Mouse (Mus musculus): ENCODE measurements around the gene Tmco1.
A peak's percentile ranks its signal among the peaks of the same experiment; 100 is the strongest.

Tmco1 gene

GRCm38 (mm10) chr1:167374003-167374784, 66.0 kb downstream of the Tmco1 start:
- peak; percentile 52 for DNase-seq (ENCODE audit: low spot score)

DNA sequence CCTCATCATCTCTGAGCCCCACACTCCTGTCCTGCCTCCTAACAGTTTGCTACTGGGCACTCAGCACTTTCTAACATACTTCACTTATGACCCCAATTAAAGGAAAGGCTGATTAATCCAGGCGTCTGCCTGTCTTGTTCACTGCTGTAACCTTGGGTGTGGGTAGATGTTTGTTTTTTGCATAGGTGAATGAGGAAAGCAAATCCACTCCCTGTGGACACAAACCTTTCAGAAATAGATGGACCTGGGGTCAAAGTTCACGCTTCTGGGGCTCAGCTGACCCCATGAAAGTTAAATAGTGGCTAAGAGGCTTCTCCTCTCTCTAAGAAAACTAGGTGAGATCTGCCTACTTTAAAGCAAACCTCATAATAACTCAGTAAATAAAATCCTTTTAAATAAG, 66.8 kb downstream of the Tmco1 start:
- no peak for DNase-seq (ENCODE audit: low spot score)

DNA sequence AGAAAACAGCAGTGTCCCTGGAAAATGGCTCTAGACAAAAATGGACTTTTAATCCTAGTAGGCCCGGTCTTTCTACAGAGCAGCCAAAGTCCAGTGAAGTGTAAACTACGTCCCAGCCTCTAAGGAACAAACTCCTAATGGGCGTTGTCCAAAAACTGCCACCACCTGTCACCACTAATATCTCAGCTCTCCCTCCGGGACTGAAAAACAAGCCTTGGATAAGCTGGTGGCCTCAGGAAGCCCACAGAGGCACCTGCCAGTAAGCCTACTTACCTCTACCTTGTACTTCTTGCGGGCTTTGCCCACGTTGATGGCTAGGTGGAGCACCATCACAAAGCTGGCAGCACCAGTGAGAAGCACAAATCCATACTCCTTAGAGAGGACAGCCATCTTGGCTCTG, 69.8 kb downstream of the Tmco1 start:
- no peak for DNase-seq (ENCODE audit: low spot score)

DNA sequence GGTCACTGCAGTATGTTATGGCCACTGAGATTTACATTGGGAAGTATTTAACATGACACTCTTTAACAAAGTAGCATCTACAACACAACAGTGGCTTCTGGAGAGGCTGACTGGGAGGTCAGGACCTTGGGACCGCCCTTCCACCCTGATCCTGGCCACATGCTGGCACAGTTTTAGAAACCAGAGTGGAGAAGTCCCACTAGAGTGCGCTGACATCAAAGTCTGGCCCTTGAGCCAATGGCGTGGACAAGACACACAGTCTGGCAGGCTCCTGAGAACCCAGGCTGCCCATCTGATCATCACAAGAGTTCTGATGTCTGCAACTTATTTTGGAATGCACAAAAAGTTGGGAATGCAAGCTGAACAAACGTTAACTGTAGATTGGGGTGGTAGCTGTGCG, 71.6 kb downstream of the Tmco1 start:
- no peak for DNase-seq (ENCODE audit: low spot score)

DNA sequence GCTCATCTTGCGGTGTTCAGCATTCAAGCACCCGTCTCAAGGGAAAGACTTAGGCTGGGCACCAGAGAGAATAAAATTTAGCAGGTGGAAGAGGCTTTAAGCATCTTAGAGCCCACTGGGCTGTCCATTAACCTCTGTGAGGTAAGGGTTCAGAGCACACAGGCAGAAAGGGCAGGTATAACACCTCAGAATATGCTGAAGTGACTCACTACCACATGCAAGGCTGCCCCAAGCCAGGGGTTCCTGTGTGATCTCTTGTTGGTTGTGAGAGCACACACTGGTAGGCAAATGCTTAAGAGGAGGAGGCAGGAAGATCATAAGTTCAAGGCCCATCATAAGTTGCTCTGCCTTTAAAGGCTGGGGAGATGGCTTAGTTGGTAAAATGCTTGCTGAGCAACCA, 72.0 kb downstream of the Tmco1 start:
- DNase-seq (ENCODE audit: low spot score): no peak

DNA sequence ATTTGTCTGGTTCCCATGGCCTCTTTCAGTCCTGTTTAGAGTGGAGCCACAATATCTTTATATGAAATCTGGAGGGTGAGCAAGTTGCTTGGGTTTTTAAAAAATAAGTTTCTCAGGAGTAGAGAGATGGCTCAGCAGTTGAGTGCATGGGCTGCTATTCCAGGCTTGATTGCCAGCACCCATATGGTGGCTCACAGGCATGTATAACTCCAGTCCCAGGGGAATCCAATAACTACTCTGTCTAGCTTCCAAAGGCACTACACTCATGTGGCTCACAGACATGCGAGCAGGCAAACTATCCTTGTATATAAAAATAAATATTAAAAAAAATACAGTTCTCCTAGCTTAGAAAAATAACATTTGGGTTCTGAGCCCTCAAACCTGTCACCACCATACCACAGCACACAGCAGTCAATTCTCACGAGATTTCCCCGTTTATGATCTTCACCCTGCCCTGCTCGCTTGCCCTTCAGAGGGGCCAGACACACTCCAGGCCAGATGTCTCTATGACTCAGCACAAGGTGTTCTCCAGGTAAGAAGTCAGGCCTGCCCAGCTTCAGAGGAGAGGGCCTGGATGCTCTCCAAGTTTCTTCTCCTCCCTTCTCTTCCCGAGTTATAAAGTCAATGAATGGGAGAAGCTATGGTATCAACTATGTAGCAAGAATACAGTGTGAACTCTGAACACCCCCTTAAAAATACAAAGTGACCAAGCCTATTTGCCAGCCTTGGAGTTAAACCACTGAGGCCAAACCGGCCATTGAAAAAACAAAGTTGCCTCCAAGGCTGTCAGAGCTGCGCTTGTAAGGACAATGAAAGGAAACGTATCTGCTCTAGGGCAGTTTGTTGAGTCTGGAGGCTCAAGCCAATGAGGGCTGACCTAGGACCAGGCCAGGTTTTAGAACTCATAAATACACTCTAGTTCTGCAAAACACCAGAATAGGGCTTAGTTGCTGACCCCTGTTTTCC, 73.2 kb downstream of the Tmco1 start:
- DNase-seq (ENCODE audit: low spot score): no peak

GRCm38 (mm10) chr1:167382316-167382715, 74.1 kb downstream of the Tmco1 start:
- no peak for DNase-seq (ENCODE audit: low spot score)

DNA sequence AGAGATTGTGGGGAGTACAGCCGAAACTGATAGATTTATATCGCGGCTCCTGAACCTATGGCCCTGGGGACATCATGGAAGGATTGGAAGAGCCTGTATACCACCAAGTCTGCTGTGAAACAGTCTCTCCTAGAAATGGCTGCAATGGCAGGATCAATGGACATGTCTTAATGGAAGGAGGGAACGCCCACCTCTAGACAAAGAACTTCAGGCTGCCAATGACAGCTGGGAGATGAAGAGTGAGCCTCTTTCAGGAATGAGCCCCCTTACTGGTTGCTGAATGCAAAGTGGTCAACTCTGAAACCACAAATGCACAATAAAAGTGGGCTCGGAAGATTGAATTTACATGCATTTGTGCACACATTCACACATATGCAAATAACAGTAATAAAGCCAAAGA, 74.6 kb downstream of the Tmco1 start:
- no peak for DNase-seq (ENCODE audit: low spot score)

DNA sequence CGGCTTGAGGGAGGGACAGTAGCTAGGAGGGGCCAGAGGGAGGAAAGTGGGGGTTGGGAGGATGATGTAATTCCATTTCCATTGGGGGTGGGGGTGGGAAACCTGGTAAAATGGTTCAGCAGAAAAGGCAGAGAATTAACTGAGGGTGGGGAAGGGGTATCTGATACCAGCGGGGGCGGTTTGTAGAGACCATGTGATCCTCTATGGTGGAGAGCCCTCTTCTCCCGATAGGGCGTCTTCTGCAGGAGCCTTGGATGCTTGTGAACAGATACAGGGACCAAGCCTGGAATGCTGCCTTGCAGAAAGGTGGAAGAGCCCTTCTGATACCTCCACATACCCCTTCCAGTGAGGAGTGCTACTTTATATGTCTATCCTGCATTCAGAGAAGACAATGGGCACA, 75.0 kb downstream of the Tmco1 start:
- DNase-seq (ENCODE audit: low spot score): no peak
